Mouse (Mus musculus) kidney, embryonic 14.5 days (tissue): ENCODE data around the gene Mbnl1. TPM values are rescaled to one million over a fixed set of nuclear protein-coding genes. Genes with fewer than 3 reads are reported as not detected.
"Not testable (repeated sequence)": the region's sequence is repeated elsewhere in the genome, so short reads cannot be mapped to it uniquely, and the experiment has no call there.

Source experiments
- ATAC-seq: fragments of 200-750 bp; cut with Nextera tagmentation; 2 replicates; pipeline ENCODE4 v1.8.0; 2017; ENCODE audit warnings: moderate number of reproducible peaks, mild to moderate bottlenecking, moderate TSS enrichment, moderate library complexity; ENCODE audit not compliant: low FRiP score, low TSS enrichment
- H3K27ac ChIP-seq: fragments of 300-500 bp; sonication (generic); 2 replicates; pipeline ENCODE4 v1.5.1; 2014; ENCODE audit warnings: low read depth, mild to moderate bottlenecking, low read length, moderate library complexity, mixed read lengths
- H3K27me3 ChIP-seq: fragments of 300-500 bp; sonication (generic); 2 replicates; pipeline ENCODE4 v1.6.1; 2014; ENCODE audit warnings: mild to moderate bottlenecking, low read length; ENCODE audit not compliant: control insufficient read depth, insufficient read depth
- H3K36me3 ChIP-seq: fragments of 300-500 bp; sonication (generic); 2 replicates; pipeline ENCODE4 v1.6.1; 2014; ENCODE audit warnings: low read length, mixed read lengths; ENCODE audit not compliant: control insufficient read depth, insufficient read depth
- H3K4me1 ChIP-seq: fragments of 300-500 bp; sonication (generic); 2 replicates; pipeline ENCODE4 v1.6.1; 2014; ENCODE audit warnings: low read length, mixed read lengths; ENCODE audit not compliant: control insufficient read depth, insufficient read depth
- H3K4me2 ChIP-seq: fragments of 300-500 bp; sonication (generic); replicated peaks from 2 replicates; pipeline ENCODE4 v1.6.1; 2014; ENCODE audit warnings: low read depth, mild to moderate bottlenecking, low read length
- H3K4me3 ChIP-seq: fragments of 300-500 bp; sonication (generic); 2 replicates; pipeline ENCODE4 v1.5.1; 2014; ENCODE audit warnings: mild to moderate bottlenecking, low read length
- H3K9ac ChIP-seq: fragments of 300-500 bp; sonication (generic); 2 replicates; pipeline ENCODE4 v1.6.1; 2014; ENCODE audit warnings: low read depth, mild to moderate bottlenecking, low read length, moderate library complexity
- H3K9me3 ChIP-seq: fragments of 300-500 bp; sonication (generic); 2 replicates; pipeline ENCODE4 v1.6.1; 2016; ENCODE audit warnings: low read length; ENCODE audit not compliant: control insufficient read depth
- WGBS: fragments of 180-500 bp; shearing (Covaris S2); extraction: QIAGEN DNeasy Blood & Tissue Kit; methylation state at CpG from one replicate; pipeline ENCODE4 v1.1.7; 2014; 5-methylcytosine and 5-hydroxymethylcytosine counted together
- polyA plus RNA-seq: library from polyadenylated mRNA; unstranded; fragments of >200 nt; fragmentation: Nextera tagmentation; extraction: Ambion mirVana; gene quantifications from 2 replicates; pipeline ENCODE4 v1.2.1, GENCODE M21; 2014

Mbnl1 gene
- polyA plus RNA-seq = 79.6 and 117 TPM in 2 replicates

GRCm38 (mm10) chr3:60472681-60473177 is at the start of gene Mbnl1:
Mbnl1 (plus strand) TSS chr3:60472830.
- Histone ChIP-seq H3K9me3 (no peaks in the 10 kb centered on the region), H3K27me3 (no peaks in the 10 kb centered on the region), H3K4me1 (no peaks in the 10 kb centered on the region), H3K4me2 (no peak within 1 kb of the TSS), H3K27ac (no peak within 1 kb of the TSS), H3K36me3 (no peaks in the 10 kb centered on the region), H3K4me3 (no peak within 1 kb of the TSS), H3K9ac (no peak within 1 kb of the TSS)
- 63% methylated on average over 5 of the region's 5 CpGs for whole genome bisulfite sequencing
- ATAC-seq = no peak

GRCm38 (mm10) chr3:60424148-60424547 is 48.5 kb upstream of the Mbnl1 start:
- 81% methylated on average over 1 of the region's 1 CpGs for WGBS
- no peaks in the 10 kb centered on the region for H3K27me3 ChIP-seq
- no peak for ATAC-seq

GRCm38 (mm10) chr3:60429049-60429448 is 43.6 kb upstream of the Mbnl1 start:
- no peaks in the 10 kb centered on the region for H3K4me1 ChIP-seq
- WGBS = 93% methylated on average over 5 of the region's 5 CpGs
- H3K36me3 ChIP-seq = no peaks in the 10 kb centered on the region
- H3K4me2 ChIP-seq = no peak overlapping the region
- no peaks in the 10 kb centered on the region for H3K27me3 ChIP-seq
- no peak overlapping the region for H3K4me3 ChIP-seq
- no peaks in the 10 kb centered on the region for H3K9me3 ChIP-seq
- no peak for ATAC-seq
- no peak overlapping the region for H3K9ac ChIP-seq
- no peak overlapping the region for H3K27ac ChIP-seq

More at GRCm38 (mm10) chr3:60424148-60424547, 48.5 kb upstream of the Mbnl1 start:
- Histone ChIP-seq H3K9ac (no peak overlapping the region), H3K4me1 (no peaks in the 10 kb centered on the region), H3K4me3 (no peak overlapping the region), H3K27ac (no peak overlapping the region), H3K4me2 (no peak overlapping the region), H3K9me3 (no peaks in the 10 kb centered on the region), H3K36me3 (no peaks in the 10 kb centered on the region)

GRCm38 (mm10) chr3:60437254-60437653 is 35.4 kb upstream of the Mbnl1 start:
- Histone ChIP-seq H3K9ac (no peak overlapping the region), H3K36me3 (no peaks in the 10 kb centered on the region), H3K4me1 (no peaks in the 10 kb centered on the region), H3K27ac (no peak overlapping the region; the same call in 1 of the 2 replicates), H3K9me3 (no peaks in the 10 kb centered on the region), H3K27me3 (no peaks in the 10 kb centered on the region), H3K4me3 (no peak overlapping the region), H3K4me2 (no peak overlapping the region)
- no peak for ATAC-seq

DNA sequence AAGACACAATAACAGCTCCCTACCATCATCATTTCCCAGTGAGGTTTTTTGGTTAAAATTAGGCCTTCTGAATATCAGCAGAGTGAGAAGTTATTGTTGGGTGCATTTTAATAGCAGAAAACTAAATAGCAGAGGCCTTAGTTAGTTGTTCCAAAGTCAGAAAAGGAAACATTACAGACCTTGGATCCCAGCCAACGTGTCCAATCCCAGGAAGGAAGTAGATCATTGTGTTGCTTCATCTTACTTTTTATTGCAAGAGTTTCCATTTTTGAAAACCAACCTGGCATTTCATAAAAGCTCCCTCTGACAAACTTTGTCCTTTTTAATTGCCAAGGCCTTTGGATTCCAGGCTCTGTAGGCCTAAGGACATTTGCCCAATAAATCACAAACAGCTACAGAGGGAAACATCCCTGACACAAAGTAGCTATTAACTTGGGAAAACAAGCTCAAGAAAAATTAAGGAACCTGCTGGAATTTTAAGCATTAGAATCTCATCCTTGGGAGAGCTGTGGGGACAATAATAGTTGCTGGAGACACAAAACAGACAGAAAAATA is 34.9 kb upstream of the Mbnl1 start:
- no peaks in the 10 kb centered on the region for H3K36me3 ChIP-seq
- no peak overlapping the region for H3K4me3 ChIP-seq
- no peak overlapping the region for H3K4me2 ChIP-seq
- no peaks in the 10 kb centered on the region for H3K9me3 ChIP-seq
- no peak overlapping the region for H3K9ac ChIP-seq
- no peak overlapping the region; the same call in 1 of the 2 replicates for H3K27ac ChIP-seq
- no peaks in the 10 kb centered on the region for H3K27me3 ChIP-seq
- no peaks in the 10 kb centered on the region for H3K4me1 ChIP-seq
- WGBS = 46% methylated on average over 1 of the region's 1 CpGs
- ATAC-seq = no peak

DNA sequence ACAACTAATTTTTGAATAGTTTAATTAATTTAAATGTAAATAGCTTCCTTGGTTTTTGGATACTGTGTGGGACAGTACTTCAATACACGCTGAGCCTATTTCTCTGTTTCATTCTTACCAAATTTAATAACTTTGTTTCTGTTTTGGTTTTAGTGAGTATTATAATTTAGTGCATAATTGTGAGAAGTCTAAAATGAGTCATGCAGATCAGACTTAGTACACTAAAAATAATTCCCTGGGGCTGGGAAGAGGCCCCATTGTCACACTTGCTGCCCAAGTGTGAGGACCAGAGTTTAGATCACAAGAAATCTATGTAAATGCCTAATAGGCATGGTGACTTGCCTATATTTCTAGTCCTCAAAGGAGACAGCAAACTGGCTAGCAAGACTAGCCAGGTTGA is 33.9 kb upstream of the Mbnl1 start:
- Histone ChIP-seq H3K4me2 (no peak overlapping the region), H3K4me3 (no peak overlapping the region), H3K27ac (no peak overlapping the region), H3K36me3 (no peaks in the 10 kb centered on the region), H3K4me1 (no peaks in the 10 kb centered on the region), H3K9ac (no peak overlapping the region), H3K9me3 (no peaks in the 10 kb centered on the region), H3K27me3 (no peaks in the 10 kb centered on the region)
- no peak for ATAC-seq
- 100% methylated on average over 1 of the region's 1 CpGs for WGBS

DNA sequence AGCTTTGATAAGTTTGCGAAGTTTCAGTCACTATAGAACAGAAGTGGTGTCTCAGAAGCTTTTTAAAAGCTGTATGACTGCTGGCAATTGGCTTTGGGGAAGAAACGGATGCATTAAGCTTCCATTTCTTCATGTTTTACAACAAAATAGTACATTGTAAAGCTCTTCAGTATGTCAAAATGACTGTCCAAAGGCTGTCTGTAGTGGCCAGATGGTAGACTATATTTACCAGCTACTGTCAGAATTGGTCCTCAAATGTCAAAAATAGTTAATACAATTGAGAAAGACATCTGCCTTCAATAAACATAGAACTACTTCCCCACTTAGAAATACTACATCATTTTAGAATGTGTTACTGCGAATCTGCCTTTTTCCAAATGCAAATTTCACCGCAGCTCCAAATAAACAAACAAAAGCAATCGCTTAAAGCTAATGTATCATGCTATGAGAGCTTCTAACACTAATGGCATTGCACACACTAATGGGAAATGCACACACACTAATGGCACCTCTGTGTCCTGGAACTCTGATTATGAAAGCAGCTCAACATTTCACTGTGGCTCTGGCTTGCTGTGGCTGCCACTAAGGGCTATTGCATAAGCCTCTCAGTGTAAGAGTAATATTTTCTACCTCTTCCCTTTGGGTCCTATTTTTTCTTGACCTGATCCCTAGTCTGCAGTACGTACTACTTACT is 10.7 kb upstream of the Mbnl1 start:
- Histone ChIP-seq H3K27ac (no peak overlapping the region), H3K9ac (no peak overlapping the region)
- 80% methylated on average over 6 of the region's 6 CpGs for WGBS

DNA sequence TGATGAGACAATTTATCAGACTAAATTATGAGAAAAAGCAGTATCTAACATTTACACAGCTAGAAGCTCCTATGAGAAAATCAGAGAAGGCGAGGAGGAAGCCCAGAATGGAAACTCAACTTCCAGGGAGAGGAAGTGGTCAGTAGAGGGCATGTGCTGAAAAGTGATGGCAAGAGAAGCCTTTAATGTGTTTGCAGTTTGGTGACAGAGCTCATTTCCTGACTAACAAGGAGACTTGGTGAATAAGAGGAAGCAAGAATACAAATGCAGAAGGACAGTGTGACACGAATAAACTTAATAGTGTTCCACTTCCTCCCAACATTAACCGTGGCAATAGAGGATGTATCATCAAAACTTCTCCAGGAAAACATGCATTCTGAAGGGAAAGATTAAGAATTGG is 4.0 kb upstream of the Mbnl1 start:
- H3K4me3 ChIP-seq, H3K27ac ChIP-seq, H3K36me3 ChIP-seq, H3K9ac ChIP-seq, H3K9me3 ChIP-seq, H3K4me1 ChIP-seq, H3K4me2 ChIP-seq, H3K27me3 ChIP-seq, ATAC-seq: not testable (repeated sequence)
- WGBS = 63% methylated on average over 2 of the region's 3 CpGs

More for the DNA sequence above, 10.7 kb upstream of the Mbnl1 start:
- no peak for ATAC-seq
- Histone ChIP-seq H3K4me2 (no peak overlapping the region), H3K4me1 (no peaks in the 10 kb centered on the region), H3K27me3 (no peaks in the 10 kb centered on the region), H3K9me3 (no peaks in the 10 kb centered on the region), H3K36me3 (no peaks in the 10 kb centered on the region), H3K4me3 (no peak overlapping the region)

DNA sequence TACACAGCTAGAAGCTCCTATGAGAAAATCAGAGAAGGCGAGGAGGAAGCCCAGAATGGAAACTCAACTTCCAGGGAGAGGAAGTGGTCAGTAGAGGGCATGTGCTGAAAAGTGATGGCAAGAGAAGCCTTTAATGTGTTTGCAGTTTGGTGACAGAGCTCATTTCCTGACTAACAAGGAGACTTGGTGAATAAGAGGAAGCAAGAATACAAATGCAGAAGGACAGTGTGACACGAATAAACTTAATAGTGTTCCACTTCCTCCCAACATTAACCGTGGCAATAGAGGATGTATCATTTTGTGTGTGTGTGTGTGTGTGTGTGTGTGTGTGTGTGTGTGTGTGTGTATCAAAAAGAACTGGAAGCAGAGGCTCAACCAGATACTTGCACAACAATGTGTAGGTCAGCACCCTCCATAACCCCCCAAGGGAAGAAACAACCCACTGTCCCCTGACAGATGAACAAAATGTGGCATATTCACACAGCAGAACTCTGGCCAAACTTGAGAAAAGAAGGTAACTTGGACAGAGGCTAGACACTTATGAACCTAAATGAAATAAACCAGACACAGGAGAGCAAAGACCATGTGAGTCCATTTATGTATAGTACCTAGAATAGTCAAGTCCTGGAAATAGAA is 3.3 kb upstream of the Mbnl1 start:
- WGBS = 78% methylated on average over 2 of the region's 3 CpGs
- H3K4me1 ChIP-seq, H3K9ac ChIP-seq: not testable (repeated sequence)

More for the DNA sequence above, 3.3 kb upstream of the Mbnl1 start:
- ATAC-seq, H3K4me3 ChIP-seq, H3K36me3 ChIP-seq, H3K27ac ChIP-seq, H3K9me3 ChIP-seq, H3K27me3 ChIP-seq, H3K4me2 ChIP-seq: not testable (repeated sequence)
